Mouse (Mus musculus) liver, postnatal 0 days (tissue): Measurements from ENCODE around the gene Ces2c.

Experiments used
- CTCF ChIP-seq: sonication (generic); IDR thresholded peaks from 2 replicates; pipeline ENCODE4 v1.5.1; 2016; ENCODE audit warnings: antibody characterized with exemption, low read depth
- EP300 ChIP-seq: IDR thresholded peaks from 2 replicates; pipeline ENCODE4 v1.6.1; 2016; ENCODE audit warnings: antibody characterized with exemption, low read depth, mild to moderate bottlenecking

- no peak for TF ChIP-seq CTCF
- no peak for TF ChIP-seq EP300
Observed at GRCm38 (mm10) chr8:104841360-104842078, 5.3 kb upstream of the Ces2c start.
